Mouse (Mus musculus) spleen, adult 18-20 months (tissue): Measurements from ENCODE around the gene Gm13695.
"Not testable (repeated sequence)": the region's sequence is repeated elsewhere in the genome, so short reads cannot be mapped to it uniquely, and the experiment has no call there.

Experiments used
- DNase-seq, 2 experiments: peaks; one replicate each; pipeline ENCODE4 v3.0.0; 2022; ENCODE audit warnings: mixed read lengths in 2 of 2

Gm13695 gene

DNA sequence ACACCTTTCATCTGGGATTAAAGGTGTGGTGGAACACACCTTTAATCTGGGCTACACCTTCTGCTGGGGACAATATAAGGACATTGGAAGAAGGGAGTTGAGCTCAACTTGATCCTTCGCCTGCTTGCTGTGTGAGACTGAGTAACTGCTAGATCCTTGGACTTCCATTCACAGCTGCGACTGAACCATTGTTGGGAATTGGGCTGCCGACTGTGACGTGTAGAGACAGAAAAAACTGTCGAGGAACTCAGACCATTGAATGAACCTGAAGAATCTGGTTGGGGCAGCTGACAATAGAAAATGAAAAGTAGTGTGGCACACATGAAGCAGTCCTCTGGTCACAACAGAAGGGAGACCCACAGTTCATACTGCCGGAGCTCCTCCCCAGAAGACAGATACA is at the start of gene Gm13695:
Gm13695 (plus strand) TSS at position 301 of the 400 bp plus-strand sequence.
- DNase-seq: not testable (repeated sequence)

DNA sequence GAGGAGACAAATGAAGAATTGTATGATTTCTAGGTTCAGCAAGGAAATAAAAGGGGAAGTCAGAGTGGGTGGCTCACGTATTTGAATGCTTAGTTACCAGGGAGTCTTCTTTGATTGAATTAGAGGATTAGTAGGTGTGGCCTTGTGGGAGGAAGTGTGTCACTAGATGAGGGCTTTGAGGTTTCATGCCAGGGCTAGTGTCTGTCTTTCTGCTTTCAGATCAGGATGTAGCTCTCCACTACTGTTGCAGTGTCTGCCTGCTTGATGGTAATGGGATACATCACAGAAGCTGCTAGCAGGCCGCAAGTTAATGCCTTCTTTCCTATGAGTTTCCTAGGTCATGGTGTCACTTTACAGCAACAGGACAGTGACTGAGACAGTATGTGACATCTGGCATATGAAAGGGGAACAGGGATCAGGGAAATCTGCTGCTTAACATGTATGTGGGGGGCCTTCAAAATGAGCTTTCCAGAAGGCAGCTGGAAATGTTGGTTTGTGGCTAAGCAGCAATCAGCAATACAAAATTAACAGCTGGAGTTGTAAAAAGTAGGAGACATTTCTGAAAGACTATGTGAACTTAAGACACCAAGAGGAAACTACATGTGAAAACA is 37.5 kb upstream of the Gm13695 start:
- peak; percentile 9 to 16 for DNase-seq

DNA sequence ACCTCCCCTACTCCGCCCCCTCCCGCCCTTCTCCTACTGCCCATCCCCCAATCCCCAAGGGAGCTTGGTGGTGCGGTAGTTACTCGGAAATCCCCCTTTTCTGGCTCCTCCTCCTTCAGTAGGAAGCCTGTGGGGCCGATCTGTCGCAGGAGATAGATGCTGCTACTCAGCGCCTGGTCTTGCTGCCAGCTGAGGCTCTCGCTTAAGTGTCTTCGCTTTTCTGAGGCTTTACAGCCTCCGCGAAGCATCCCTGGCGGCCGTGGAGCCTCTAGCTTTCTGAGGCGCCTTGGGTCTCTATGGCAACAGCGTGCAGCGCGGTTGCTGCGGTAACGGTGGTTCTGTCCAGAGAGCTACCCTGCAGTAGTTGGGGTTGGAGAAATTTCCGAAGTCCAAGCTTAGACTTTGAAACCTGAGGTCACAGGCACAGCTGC is 26.2 kb upstream of the Gm13695 start, which contains the start of gene Zswim2:
Zswim2 (minus strand) TSS at position 298 of the 431 bp plus-strand sequence.
- peak; percentile 38 to 57 for DNase-seq

DNA sequence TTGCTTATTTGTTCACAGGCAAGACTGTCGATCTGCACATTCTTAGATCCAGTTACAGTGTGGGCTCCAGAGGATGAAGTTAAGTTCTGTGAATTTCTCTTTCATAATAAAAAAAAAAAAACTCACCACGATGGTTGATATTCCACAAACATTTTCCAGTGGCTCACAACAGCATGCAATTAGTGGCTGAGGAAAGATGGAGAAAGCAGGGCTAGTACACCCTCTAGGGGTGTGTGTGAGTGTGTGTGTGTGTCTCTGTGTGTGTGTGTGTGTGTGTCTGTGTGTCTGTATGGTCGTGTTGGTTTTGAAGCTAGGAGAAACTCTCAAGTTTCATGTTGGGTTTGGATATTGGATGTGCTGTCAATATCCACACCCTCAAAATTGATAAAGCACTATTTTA is 25.7 kb upstream of the Gm13695 start:
- no peak for DNase-seq

- no peak for DNase-seq
Observed at GRCm38 (mm10) chr2:83941792-83942191, 25.3 kb upstream of the Gm13695 start.

DNA sequence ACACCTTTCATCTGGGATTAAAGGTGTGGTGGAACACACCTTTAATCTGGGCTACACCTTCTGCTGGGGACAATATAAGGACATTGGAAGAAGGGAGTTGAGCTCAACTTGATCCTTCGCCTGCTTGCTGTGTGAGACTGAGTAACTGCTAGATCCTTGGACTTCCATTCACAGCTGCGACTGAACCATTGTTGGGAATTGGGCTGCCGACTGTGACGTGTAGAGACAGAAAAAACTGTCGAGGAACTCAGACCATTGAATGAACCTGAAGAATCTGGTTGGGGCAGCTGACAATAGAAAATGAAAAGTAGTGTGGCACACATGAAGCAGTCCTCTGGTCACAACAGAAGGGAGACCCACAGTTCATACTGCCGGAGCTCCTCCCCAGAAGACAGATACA is 11.7 kb upstream of the Gm13695 start, which contains the start of gene Gm13698:
Gm13698 (plus strand) TSS at position 301 of the 400 bp plus-strand sequence.
- DNase-seq: not testable (repeated sequence)

GRCm38 (mm10) chr2:83961203-83961602 is 5.9 kb upstream of the Gm13695 start, which contains the start of gene Gm13693:
TSS of gene Gm13693 (plus strand) at chr2:83961503.
- DNase-seq: not testable (repeated sequence)

- DNase-seq: not testable (repeated sequence)
Observed at GRCm38 (mm10) chr2:83972823-83973222, 5.7 kb downstream of the Gm13695 start, which contains the start of gene Gm13696. TSS of gene Gm13696 (plus strand) at chr2:83973123.

DNA sequence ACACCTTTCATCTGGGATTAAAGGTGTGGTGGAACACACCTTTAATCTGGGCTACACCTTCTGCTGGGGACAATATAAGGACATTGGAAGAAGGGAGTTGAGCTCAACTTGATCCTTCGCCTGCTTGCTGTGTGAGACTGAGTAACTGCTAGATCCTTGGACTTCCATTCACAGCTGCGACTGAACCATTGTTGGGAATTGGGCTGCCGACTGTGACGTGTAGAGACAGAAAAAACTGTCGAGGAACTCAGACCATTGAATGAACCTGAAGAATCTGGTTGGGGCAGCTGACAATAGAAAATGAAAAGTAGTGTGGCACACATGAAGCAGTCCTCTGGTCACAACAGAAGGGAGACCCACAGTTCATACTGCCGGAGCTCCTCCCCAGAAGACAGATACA is 11.5 kb downstream of the Gm13695 start, which contains the start of gene Gm13694:
Gm13694 (plus strand) TSS at position 301 of the 400 bp plus-strand sequence.
- not testable (repeated sequence) for DNase-seq

GRCm38 (mm10) chr2:83984443-83984842 is 17.3 kb downstream of the Gm13695 start, which contains the start of gene Gm13697:
TSS of gene Gm13697 (plus strand) at chr2:83984743.
- not testable (repeated sequence) for DNase-seq

GRCm38 (mm10) chr2:83990253-83990652 is 23.1 kb downstream of the Gm13695 start, which contains the start of gene Gm13691:
TSS of gene Gm13691 (plus strand) at chr2:83990553.
- not testable (repeated sequence) for DNase-seq

- peak in 1 of 2 experiments; percentile 11 for DNase-seq
Observed at GRCm38 (mm10) chr2:83993639-83994255, 26.6 kb downstream of the Gm13695 start.

- not testable (repeated sequence) for DNase-seq
Observed at GRCm38 (mm10) chr2:83994526-83994925, 27.4 kb downstream of the Gm13695 start.

DNA sequence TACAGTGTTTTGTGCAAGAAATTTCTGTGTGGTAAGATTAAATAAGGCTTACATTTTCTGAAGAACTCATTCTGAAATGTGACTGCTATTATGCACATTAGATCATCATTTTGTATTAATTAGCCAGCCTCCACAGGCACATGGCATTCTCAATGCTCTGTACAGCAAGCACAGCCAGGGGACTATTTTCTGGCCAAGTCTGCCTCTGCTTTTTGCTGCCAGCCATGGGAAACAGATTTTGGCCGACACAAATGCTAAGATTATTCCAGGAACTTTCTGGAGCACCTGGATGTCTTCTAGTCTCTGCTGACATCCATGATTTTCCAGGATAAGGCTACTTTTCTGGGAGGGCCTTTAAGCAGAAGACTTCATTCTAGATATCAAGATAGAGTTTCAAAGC is 41.8 kb downstream of the Gm13695 start:
- DNase-seq: no peak

DNA sequence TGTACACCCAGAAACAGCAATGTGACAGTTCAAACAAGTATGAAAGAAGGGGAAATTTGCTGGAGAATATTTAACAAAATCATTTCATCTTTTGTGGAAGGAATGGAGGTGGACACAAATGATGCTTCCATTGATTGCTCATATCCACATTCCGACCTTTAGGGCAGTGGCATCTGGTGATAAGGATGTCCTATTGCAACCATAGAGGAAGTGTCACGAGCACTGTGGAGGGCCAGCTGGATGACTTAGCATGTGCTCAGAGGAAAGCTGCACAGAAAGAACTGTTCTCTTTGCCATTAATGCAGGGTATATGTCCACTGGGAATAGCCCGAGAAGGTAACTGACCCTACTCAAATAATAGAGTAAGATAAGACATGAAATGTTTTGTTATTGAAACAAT is 42.7 kb downstream of the Gm13695 start:
- no peak for DNase-seq

DNA sequence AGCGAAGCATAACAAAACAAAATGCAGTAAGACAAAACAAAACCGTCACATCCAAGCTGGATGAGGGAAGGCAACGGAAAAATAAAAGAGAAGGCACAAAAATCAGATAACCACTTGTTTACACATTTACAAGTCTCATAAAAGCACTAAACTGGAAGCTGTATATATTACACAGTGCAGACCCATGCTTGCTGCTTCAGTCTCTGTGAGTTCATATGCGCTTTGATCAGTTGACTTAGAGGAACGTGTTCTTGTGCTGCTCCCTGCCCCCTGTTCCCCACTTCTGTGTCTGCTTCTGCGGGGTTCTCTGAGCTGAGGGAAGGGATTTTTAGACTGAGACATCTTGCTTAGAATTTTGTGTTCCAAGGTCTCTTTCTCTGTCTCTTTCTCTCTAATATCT is 47.5 kb downstream of the Gm13695 start:
- DNase-seq: no peak

DNA sequence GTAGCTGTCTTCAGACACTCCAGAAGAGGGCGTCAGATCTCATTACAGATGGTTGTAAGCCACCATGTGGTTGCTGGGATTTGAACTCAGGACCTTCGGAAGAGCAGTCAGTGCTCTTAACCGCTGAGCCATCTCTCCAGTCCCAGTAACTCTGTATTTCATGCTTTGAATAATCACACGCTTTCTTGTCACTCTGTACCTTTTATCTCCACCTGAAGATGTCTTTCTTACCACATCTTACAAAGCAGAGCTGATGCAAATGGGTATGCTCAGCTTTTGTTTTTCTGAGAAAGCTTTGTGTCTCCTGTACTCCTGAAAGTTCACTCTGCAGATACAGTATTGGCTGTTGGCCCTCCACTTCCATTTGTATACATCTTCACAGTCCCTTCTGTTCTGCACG is 49.2 kb downstream of the Gm13695 start:
- DNase-seq: not testable (repeated sequence)

GRCm38 (mm10) chr2:84018330-84018729 is 51.2 kb downstream of the Gm13695 start:
- no peak for DNase-seq
